Mouse (Mus musculus) liver, embryonic 16.5 days (tissue): ENCODE results near the gene Ccdc180. TPM values are rescaled to one million over a fixed set of nuclear protein-coding genes. Genes with fewer than 3 reads are reported as not detected.

Source experiments
- ATAC-seq: fragments of 200-750 bp; cut with Nextera tagmentation; 2 replicates; pipeline ENCODE4 v1.8.0; 2017; ENCODE audit warnings: low read depth, mild to moderate bottlenecking, moderate number of reproducible peaks, moderate library complexity
- H3K27ac ChIP-seq: fragments of 300-500 bp; sonication (generic); 2 replicates; pipeline ENCODE4 v1.5.1; 2014; ENCODE audit warnings: mild to moderate bottlenecking, low read length
- H3K27me3 ChIP-seq: fragments of 300-500 bp; sonication (generic); 2 replicates; pipeline ENCODE4 v1.6.1; 2014; ENCODE audit warnings: low read depth, low read length, mixed read lengths; ENCODE audit not compliant: control insufficient read depth, insufficient read depth
- H3K36me3 ChIP-seq: fragments of 300-500 bp; sonication (generic); 2 replicates; pipeline ENCODE4 v1.6.1; 2014; ENCODE audit warnings: mild to moderate bottlenecking; ENCODE audit not compliant: control insufficient read depth, insufficient read depth
- H3K4me1 ChIP-seq: fragments of 300-500 bp; sonication (generic); 2 replicates; pipeline ENCODE4 v1.6.1; 2014; ENCODE audit warnings: low read depth, low read length, mixed read lengths; ENCODE audit not compliant: control insufficient read depth
- H3K4me2 ChIP-seq: fragments of 300-500 bp; sonication (generic); 2 replicates; pipeline ENCODE4 v1.6.1; 2014; ENCODE audit warnings: low read depth, low read length, mixed read lengths
- H3K4me3 ChIP-seq: fragments of 300-500 bp; sonication (generic); 2 replicates; pipeline ENCODE4 v1.5.1; 2014; ENCODE audit warnings: low read depth, mild to moderate bottlenecking, low read length
- H3K9ac ChIP-seq: fragments of 300-500 bp; sonication (generic); 2 replicates; pipeline ENCODE4 v1.6.1; 2014; ENCODE audit warnings: low read depth, low read length
- H3K9me3 ChIP-seq: fragments of 300-500 bp; sonication (generic); replicated peaks from 2 replicates; pipeline ENCODE4 v1.6.1; 2016; ENCODE audit warnings: low read length; ENCODE audit not compliant: control insufficient read depth
- WGBS: fragments of 180-500 bp; shearing (Covaris S2); extraction: QIAGEN DNeasy Blood & Tissue Kit; methylation state at CpG from one replicate; pipeline ENCODE4 v1.1.7; 2014; ENCODE audit not compliant: insufficient replicate concordance; 5-methylcytosine and 5-hydroxymethylcytosine counted together
- polyA plus RNA-seq: library from polyadenylated mRNA; unstranded; fragments of >200 nt; fragmentation: Nextera tagmentation; extraction: Ambion mirVana; gene quantifications from 2 replicates; pipeline ENCODE4 v1.2.1, GENCODE M21; 2015

Gene Ccdc180
- polyA plus RNA-seq, result 0.07 and 0.08 TPM in 2 replicates

- Histone ChIP-seq H3K4me2 (no peak within 1 kb of the TSS), H3K9me3 (no peaks in the 10 kb centered on the region), H3K9ac (no peak within 1 kb of the TSS), H3K4me3 (no peak within 1 kb of the TSS), H3K27me3 (no peaks in the 10 kb centered on the region), H3K4me1 (no peaks in the 10 kb centered on the region), H3K36me3 (no peaks in the 10 kb centered on the region), H3K27ac (no peak within 1 kb of the TSS)
- WGBS, result 11% methylated on average over 19 of the region's 19 CpGs
- peak; percentile 55; the same call in 1 of the 2 replicates for ATAC-seq
Observed at GRCm38 (mm10) chr4:45890066-45890761, at the start of gene Ccdc180. TSS of gene Ccdc180 (plus strand) at chr4:45890303.

GRCm38 (mm10) chr4:45844355-45844754 lies 45.7 kb upstream of the Ccdc180 start:
- Histone ChIP-seq H3K27me3 (no peaks in the 10 kb centered on the region), H3K9me3 (no peaks in the 10 kb centered on the region), H3K4me3 (no peak overlapping the region), H3K4me2 (no peak overlapping the region), H3K36me3 (no peaks in the 10 kb centered on the region), H3K27ac (no peak overlapping the region), H3K9ac (no peak overlapping the region), H3K4me1 (no peaks in the 10 kb centered on the region)
- WGBS, result 35% methylated on average over 14 of the region's 14 CpGs
- no peak for ATAC-seq

GRCm38 (mm10) chr4:45846263-45846662 lies 43.8 kb upstream of the Ccdc180 start:
- 62% methylated on average over 2 of the region's 2 CpGs for WGBS
- Histone ChIP-seq H3K27ac (no peak overlapping the region), H3K9me3 (no peaks in the 10 kb centered on the region), H3K4me3 (no peak overlapping the region), H3K4me1 (no peaks in the 10 kb centered on the region; the same call in none of the 2 replicates), H3K36me3 (no peaks in the 10 kb centered on the region), H3K27me3 (no peaks in the 10 kb centered on the region), H3K9ac (no peak overlapping the region), H3K4me2 (no peak overlapping the region)
- ATAC-seq, result no peak

DNA sequence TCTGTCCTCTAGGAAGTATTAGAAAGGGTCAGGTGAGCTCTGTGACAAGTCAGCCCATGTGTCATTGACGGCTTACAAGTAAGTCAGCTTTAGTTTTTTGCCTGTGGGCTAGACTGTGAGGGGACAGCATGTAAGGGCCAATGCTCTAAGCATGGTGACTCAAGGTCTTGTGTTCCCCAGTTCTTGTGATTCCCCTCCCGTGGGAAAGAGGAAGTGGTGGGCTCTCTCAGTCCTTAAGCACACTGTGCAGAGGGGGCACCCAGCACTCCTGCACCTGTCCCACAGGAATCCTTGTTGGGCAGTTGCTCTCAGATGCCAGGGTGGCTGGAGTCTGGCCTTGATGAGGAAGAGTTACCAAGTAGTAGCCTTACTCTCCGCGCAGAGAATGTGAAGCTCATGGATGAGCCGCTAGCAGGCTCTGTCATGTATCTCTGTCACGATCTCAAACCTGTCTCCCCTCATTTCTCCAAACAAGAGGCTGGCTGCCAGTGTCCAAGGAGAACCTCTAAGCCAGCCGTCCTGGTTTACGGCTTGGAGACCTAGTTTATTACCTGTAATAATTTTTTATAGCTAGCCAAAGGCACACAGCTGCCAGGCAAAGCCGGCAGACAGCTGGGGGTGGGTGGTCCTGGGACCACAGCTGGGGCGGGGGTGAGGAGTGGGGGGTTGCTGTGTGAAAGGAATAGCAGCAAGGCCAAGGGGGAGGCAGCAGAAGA lies 41.8 kb upstream of the Ccdc180 start, which contains the start of gene Stra6l:
Stra6l (plus strand) TSS at position 556 of the 716 bp plus-strand sequence.
- Histone ChIP-seq H3K4me1 (no peaks in the 10 kb centered on the region; the same call in none of the 2 replicates), H3K4me2 (peak within 1 kb of the TSS; percentile 24), H3K4me3 (peak within 1 kb of the TSS; percentile 46), H3K27ac (peak within 1 kb of the TSS; percentile 74), H3K9ac (peak within 1 kb of the TSS; percentile 1; the same call in 1 of the 2 replicates), H3K36me3 (no peaks in the 10 kb centered on the region), H3K9me3 (no peaks in the 10 kb centered on the region), H3K27me3 (no peaks in the 10 kb centered on the region)
- no peak for ATAC-seq
- WGBS, result 20% methylated on average over 10 of the region's 10 CpGs

DNA sequence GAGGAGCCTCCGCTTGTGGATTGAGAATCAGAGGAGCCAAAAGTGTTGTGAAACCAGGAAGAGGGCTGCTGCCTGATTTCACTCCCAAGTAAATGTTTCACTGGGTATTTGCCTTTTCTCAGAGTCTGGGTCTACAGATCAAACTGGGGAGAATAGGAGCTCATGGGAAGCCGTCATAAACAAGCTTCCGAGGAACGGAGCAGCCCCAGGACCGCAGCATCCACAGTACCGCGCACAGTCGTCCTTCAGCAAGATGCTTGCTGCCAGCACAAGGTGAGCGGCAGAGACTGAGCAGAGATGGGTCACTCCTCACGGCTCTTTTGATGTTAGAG lies 41.3 kb upstream of the Ccdc180 start:
- H3K9ac ChIP-seq, result peak overlapping the region; percentile 1; the same call in 1 of the 2 replicates
- peak overlapping the region; percentile 24 for H3K4me2 ChIP-seq
- 25% methylated on average over 10 of the region's 10 CpGs for WGBS
- no peaks in the 10 kb centered on the region; the same call in none of the 2 replicates for H3K4me1 ChIP-seq
- H3K9me3 ChIP-seq, result no peaks in the 10 kb centered on the region
- peak overlapping the region; percentile 46 for H3K4me3 ChIP-seq
- peak overlapping the region; percentile 74 for H3K27ac ChIP-seq
- no peaks in the 10 kb centered on the region for H3K36me3 ChIP-seq
- ATAC-seq, result peak; percentile 45
- no peaks in the 10 kb centered on the region for H3K27me3 ChIP-seq

DNA sequence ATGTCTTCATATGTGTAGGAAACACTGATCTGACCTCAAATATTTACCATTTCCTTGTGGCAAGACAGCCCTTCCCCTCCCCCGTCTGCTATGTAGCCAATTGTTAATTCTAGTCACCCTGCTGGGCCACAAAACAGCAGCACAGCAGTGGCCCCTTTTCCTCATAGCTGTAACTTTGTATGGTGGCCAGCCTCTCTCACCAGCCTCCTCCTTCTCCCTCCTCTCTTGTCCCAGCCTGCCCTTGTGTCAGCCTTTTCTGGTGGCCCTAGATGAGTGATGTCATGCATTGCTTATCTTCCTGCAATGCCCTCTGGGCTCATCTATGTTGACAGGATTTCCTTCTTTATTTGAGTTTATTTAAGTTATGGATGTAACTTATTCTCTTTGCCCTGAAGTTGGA lies 40.7 kb upstream of the Ccdc180 start:
- peak overlapping the region; percentile 74 for H3K27ac ChIP-seq
- H3K4me3 ChIP-seq, result peak overlapping the region; percentile 46

DNA sequence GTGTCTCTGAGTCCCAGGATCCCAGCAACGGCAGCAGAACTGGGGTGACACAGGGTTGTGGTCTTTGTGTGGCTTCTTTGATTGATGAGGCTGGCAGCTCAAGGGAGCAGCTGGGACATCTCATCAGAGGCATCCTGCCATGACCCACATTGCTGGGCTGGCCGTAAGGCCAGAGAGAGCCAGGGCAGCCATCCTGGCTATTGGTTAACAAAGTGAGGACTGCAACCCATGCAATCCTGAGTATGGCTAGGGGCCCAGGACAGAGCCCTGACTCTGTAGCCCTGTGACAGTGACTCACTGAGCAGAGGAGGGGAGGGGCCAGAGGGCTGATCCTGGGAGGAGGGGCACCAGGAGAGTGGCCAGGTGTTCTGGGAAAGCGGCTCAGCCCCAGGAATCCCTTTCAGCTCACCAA lies 38.5 kb upstream of the Ccdc180 start:
- Histone ChIP-seq H3K4me2 (no peak overlapping the region), H3K4me1 (no peaks in the 10 kb centered on the region; the same call in none of the 2 replicates), H3K27ac (0 out of 2 replicates have a peak overlapping the region, but pooled peaks have one; percentile 48), H3K9ac (no peak overlapping the region), H3K4me3 (no peak overlapping the region), H3K9me3 (no peaks in the 10 kb centered on the region), H3K27me3 (no peaks in the 10 kb centered on the region), H3K36me3 (no peaks in the 10 kb centered on the region)
- WGBS, result 27% methylated on average over 3 of the region's 3 CpGs
- ATAC-seq, result peak; percentile 91

More for the DNA sequence above, 40.7 kb upstream of the Ccdc180 start:
- H3K9ac ChIP-seq, result no peak overlapping the region
- H3K27me3 ChIP-seq, result no peaks in the 10 kb centered on the region
- WGBS, result 32% methylated on average over 1 of the region's 1 CpGs
- no peaks in the 10 kb centered on the region; the same call in none of the 2 replicates for H3K4me1 ChIP-seq
- peak overlapping the region; percentile 24 for H3K4me2 ChIP-seq
- no peaks in the 10 kb centered on the region for H3K9me3 ChIP-seq
- H3K36me3 ChIP-seq, result no peaks in the 10 kb centered on the region
- no peak for ATAC-seq

DNA sequence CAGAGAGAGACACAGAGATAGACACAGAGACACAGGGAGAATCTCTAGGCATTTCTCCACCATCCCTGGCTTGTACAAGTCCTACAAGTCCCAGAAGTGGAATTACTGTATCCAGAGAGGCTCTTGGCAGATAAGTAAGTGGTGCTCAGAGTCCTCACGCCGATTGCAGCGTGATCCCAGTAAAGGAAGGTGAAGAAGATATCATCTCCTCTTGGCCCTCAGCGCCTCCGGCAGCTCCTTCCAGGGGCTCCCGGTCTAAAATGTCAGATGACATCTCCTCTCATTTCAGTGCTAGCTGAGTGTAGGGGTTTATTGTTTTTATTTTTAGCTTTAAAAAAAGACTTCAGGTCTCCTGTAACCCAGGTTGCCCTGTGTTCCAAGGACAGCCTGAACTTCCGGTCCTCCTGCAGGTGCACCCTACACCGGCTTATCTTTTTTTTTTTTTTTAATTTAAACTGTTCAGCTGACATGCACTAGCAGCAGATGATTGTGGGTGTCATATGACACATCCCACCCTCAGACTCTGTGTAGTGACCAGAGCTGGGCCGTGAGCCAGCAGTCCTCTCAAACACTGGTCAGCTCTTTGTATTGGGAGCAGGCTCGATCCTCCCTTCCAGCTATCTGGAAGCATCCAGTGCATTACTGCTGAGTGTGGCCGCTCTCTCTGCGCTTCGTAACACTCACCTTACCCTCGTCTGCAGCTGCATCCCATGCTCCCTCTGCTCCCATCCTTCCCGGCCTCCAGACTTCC lies 36.4 kb upstream of the Ccdc180 start:
- Histone ChIP-seq H3K27ac (no peak overlapping the region), H3K9me3 (no peaks in the 10 kb centered on the region), H3K4me1 (no peaks in the 10 kb centered on the region; the same call in none of the 2 replicates), H3K36me3 (no peaks in the 10 kb centered on the region), H3K9ac (no peak overlapping the region), H3K4me3 (no peak overlapping the region), H3K4me2 (no peak overlapping the region), H3K27me3 (no peaks in the 10 kb centered on the region)
- 70% methylated on average over 15 of the region's 15 CpGs for WGBS
- no peak for ATAC-seq
